Mouse (Mus musculus) limb, embryonic 15.5 days (tissue): ENCODE results near the gene Mgme1. TPM values are rescaled to one million over a fixed set of nuclear protein-coding genes. Genes with fewer than 3 reads are reported as not detected.

Experiments
- ATAC-seq: fragments of 200-750 bp; cut with Nextera tagmentation; 2 replicates; pipeline ENCODE4 v1.8.0; 2017; ENCODE audit warnings: low read depth, moderate TSS enrichment; ENCODE audit not compliant: insufficient number of reproducible peaks, low FRiP score, low TSS enrichment
- H3K27ac ChIP-seq: fragments of 300-500 bp; sonication (generic); 2 replicates; pipeline ENCODE4 v1.5.1; 2015; ENCODE audit warnings: moderate library complexity, mild to moderate bottlenecking, inconsistent platforms
- H3K27me3 ChIP-seq: fragments of 300-500 bp; sonication (generic); 2 replicates; pipeline ENCODE4 v1.6.1; 2015; ENCODE audit warnings: inconsistent platforms
- H3K36me3 ChIP-seq: fragments of 300-500 bp; sonication (generic); 2 replicates; pipeline ENCODE4 v1.6.1; 2015; ENCODE audit warnings: inconsistent platforms
- H3K4me1 ChIP-seq: fragments of 300-500 bp; sonication (generic); 2 replicates; pipeline ENCODE4 v1.6.1; 2015; ENCODE audit warnings: inconsistent platforms
- H3K4me2 ChIP-seq: fragments of 300-500 bp; sonication (generic); 2 replicates; pipeline ENCODE4 v1.6.1; 2015; ENCODE audit warnings: mild to moderate bottlenecking, inconsistent platforms
- H3K4me3 ChIP-seq: fragments of 300-500 bp; sonication (generic); 2 replicates; pipeline ENCODE4 v1.5.1; 2015; ENCODE audit warnings: mild to moderate bottlenecking, inconsistent platforms
- H3K9ac ChIP-seq: fragments of 300-500 bp; sonication (generic); 2 replicates; pipeline ENCODE4 v1.6.1; 2015; ENCODE audit warnings: inconsistent platforms
- H3K9me3 ChIP-seq: fragments of 300-500 bp; sonication (generic); 2 replicates; pipeline ENCODE4 v1.6.1; 2016; ENCODE audit warnings: inconsistent platforms
- WGBS: fragments of 180-500 bp; shearing (Covaris S2); methylation state at CpG from one replicate; pipeline ENCODE4 v1.1.7; 2015; 5-methylcytosine and 5-hydroxymethylcytosine counted together
- polyA plus RNA-seq: library from polyadenylated mRNA; unstranded; fragments of >200 nt; fragmentation: Nextera tagmentation; extraction: Ambion mirVana; gene quantifications from 2 replicates; pipeline ENCODE4 v1.2.1, GENCODE M21; 2015

The Mgme1 gene
- polyA plus RNA-seq, 1 experiment from 2014 or later = 18.7 TPM

- ATAC-seq = no peak
- H3K4me1 ChIP-seq = peaks cover 34% of the 10 kb centered on the region
Observed at GRCm38 (mm10) chr2:144267004-144267730, 3.3 kb upstream of the Mgme1 start.

DNA sequence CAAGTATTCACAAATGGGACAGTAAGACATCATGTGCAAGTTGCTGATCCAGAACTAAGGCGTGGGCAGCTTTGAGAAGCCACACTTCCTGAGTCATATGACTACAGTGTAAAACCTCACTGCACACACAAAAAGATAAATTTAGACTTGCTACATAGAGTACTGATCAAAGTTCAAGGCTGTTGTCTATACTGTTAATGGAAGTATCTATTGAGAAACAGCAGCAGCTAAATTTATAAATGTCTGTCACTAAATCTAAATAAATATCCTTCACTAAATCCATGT, 2.8 kb upstream of the Mgme1 start:
- H3K9ac ChIP-seq = no peak overlapping the region
- no peaks in the 10 kb centered on the region for H3K27me3 ChIP-seq
- no peaks in the 10 kb centered on the region for H3K9me3 ChIP-seq
- WGBS = 43% methylated on average over 1 of the region's 1 CpGs
- peaks cover 34% of the 10 kb centered on the region for H3K4me1 ChIP-seq
- H3K4me2 ChIP-seq = peak overlapping the region; percentile 79
- H3K4me3 ChIP-seq = peak overlapping the region; percentile 86; the same call in 1 of the 2 replicates
- no peak overlapping the region for H3K27ac ChIP-seq
- ATAC-seq = no peak
- 0 out of 2 replicates have a peak, but pooled peaks cover 2% of the 10 kb centered on the region for H3K36me3 ChIP-seq

More at GRCm38 (mm10) chr2:144267004-144267730, 3.3 kb upstream of the Mgme1 start:
- WGBS = 59% methylated on average over 5 of the region's 5 CpGs
- Histone ChIP-seq H3K9me3 (no peaks in the 10 kb centered on the region), H3K4me3 (peak overlapping the region; percentile 86; the same call in 1 of the 2 replicates), H3K27ac (no peak overlapping the region), H3K27me3 (no peaks in the 10 kb centered on the region), H3K4me2 (peak overlapping the region; percentile 14; the same call in 1 of the 2 replicates), H3K36me3 (0 out of 2 replicates have a peak, but pooled peaks cover under 1% of the 10 kb centered on the region), H3K9ac (no peak overlapping the region)

DNA sequence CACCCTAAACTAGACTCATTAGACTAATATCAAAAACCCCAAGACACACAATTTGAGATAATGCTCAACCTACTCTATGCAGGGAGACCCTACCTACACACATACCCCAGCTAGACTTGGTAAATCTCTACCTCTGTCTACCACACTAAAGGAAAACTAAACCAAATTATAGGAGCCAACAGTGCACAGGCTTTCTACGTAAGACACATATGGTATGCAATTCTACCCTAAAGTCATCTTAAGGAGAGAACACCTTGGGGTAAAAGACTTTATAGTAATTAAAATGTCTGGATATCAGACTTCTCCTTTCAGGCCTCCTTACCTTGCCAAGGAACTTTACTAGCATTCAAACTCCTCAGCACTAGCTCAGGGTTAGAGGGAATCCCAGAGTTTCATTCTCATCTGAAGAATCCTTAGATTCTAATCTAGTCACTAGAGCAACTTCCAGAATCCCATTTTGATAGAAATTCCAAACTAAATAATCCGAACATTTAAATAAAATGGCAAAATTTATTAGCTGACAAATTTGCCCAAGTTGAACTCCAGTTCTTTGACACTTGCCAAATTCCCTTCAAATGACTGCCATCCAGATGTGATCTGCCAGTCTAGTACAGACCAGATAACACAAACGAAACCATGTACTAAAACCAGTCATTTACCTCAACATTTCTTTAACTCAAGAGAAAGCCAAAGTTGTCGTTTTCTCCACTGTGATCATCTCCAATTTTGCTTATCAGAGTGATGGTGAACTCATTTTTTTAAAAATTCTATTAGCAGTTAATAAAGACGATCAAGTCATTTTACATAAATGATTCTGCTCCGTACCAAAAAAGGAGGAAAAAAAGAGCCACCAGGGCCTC, 1.8 kb upstream of the Mgme1 start:
- no peaks in the 10 kb centered on the region for H3K27me3 ChIP-seq
- H3K27ac ChIP-seq = no peak overlapping the region
- H3K4me2 ChIP-seq = peak overlapping the region; percentile 79
- 0 out of 2 replicates have a peak, but pooled peaks cover 2% of the 10 kb centered on the region for H3K36me3 ChIP-seq
- H3K9me3 ChIP-seq = no peaks in the 10 kb centered on the region
- WGBS = 8% methylated on average over 6 of the region's 6 CpGs
- no peak for ATAC-seq
- peaks cover 31% of the 10 kb centered on the region for H3K4me1 ChIP-seq
- H3K9ac ChIP-seq = peak overlapping the region; percentile 95
- H3K4me3 ChIP-seq = peak overlapping the region; percentile 86

DNA sequence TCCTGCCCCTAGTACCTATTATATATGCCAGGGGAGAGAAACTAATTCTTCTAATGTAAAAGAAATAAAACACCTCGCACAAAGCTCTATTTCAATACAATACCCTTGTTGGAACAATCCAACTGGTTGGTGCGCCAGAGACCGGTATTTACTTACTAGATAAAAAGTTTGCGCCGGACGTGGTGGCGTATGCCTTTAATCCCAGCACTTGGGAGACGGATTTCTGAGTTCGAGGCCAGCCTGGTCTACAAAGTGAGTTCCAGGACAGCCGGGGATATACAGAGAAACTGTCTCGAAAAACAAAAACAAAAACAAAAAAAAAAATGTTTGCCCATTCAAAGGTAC, 1.2 kb upstream of the Mgme1 start:
- Histone ChIP-seq H3K27me3 (no peaks in the 10 kb centered on the region), H3K27ac (no peak overlapping the region), H3K4me3 (peak overlapping the region; percentile 86), H3K9ac (peak overlapping the region; percentile 95), H3K36me3 (0 out of 2 replicates have a peak, but pooled peaks cover 2% of the 10 kb centered on the region), H3K4me2 (peak overlapping the region; percentile 79), H3K9me3 (no peaks in the 10 kb centered on the region), H3K4me1 (peaks cover 35% of the 10 kb centered on the region)
- under 1% methylated on average over 11 of the region's 11 CpGs for WGBS
- ATAC-seq = no peak

DNA sequence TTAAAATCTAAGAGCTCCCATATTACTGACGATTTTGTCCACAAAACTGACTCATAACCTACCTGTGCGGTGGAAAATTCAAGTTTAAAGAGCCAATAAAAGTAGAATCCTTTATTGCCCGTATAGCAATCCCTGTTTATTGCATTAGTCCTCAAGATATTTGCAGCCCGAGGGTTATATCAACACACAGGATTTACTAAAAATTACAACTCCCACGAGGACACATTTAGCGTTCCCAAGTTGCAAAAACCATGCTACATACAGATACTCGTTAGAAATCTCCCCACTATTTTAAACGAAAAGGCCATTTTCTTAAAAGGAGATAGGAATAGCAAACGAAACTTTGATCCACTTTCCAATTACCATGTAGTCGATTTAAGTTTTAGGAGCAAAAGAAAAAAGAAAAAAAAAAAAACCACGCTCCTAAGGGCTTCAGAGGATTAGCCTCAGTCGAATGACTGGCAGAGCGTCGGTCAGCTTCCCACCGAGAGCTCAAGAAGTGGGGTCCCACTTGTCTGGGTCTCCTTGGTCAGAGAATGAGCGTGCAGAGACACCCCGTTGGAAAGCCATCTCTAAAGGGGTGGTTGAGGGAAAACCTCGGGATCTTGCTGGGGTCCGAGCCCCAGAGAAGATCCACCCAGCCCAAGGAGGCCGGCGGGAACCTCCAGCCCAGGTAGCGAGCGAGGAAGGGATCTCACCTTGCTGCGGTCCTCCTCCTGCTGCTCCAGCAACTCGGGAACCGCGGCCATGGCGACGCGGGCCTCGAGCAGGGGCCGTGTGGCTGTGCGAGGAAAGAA, 586 bp upstream of the Mgme1 start:
- Histone ChIP-seq H3K4me3 (peak overlapping the region; percentile 86), H3K4me1 (peaks cover 38% of the 10 kb centered on the region), H3K27me3 (no peaks in the 10 kb centered on the region), H3K9ac (peak overlapping the region; percentile 95), H3K36me3 (0 out of 2 replicates have a peak, but pooled peaks cover 2% of the 10 kb centered on the region), H3K9me3 (no peaks in the 10 kb centered on the region), H3K4me2 (peak overlapping the region; percentile 79), H3K27ac (peak overlapping the region; percentile 98)
- ATAC-seq = peak; percentile 8; the same call in 1 of the 2 replicates
- under 1% methylated on average over 32 of the region's 33 CpGs for WGBS

GRCm38 (mm10) chr2:144272088-144272487, 1.6 kb downstream of the Mgme1 start:
- ATAC-seq = no peak
- no peak overlapping the region for H3K4me2 ChIP-seq
- H3K9ac ChIP-seq = no peak overlapping the region
- H3K36me3 ChIP-seq = peaks cover 11% of the 10 kb centered on the region
- 89% methylated on average over 12 of the region's 12 CpGs for WGBS
- no peaks in the 10 kb centered on the region for H3K9me3 ChIP-seq
- peaks cover 30% of the 10 kb centered on the region for H3K4me1 ChIP-seq
- no peaks in the 10 kb centered on the region for H3K27me3 ChIP-seq
- no peak overlapping the region for H3K4me3 ChIP-seq
- no peak overlapping the region for H3K27ac ChIP-seq

DNA sequence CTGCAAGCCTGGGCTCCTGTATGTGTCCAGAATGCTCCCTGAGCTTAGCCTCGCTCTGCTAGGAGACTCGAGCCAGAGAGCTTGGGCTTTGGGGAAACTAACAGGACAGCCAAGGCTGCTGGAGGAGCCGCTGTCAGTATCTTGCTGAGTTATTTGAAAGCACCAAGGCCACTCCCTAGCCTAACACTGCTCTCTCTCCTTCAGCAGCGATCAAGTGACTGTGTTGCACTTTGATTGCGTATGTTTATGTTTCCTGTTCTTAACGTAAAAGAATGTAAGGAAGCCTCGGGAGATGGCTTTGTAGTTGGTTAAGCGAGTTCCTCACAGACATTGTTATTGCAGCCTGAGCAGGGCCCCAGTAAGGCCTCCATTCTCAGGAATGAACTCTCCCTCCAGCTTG, 4.3 kb downstream of the Mgme1 start:
- Histone ChIP-seq H3K9ac (no peak overlapping the region), H3K4me2 (no peak overlapping the region), H3K4me1 (peaks cover 16% of the 10 kb centered on the region), H3K27me3 (no peaks in the 10 kb centered on the region), H3K36me3 (peaks cover 25% of the 10 kb centered on the region), H3K9me3 (no peaks in the 10 kb centered on the region), H3K27ac (peak overlapping the region; percentile 29; the same call in 1 of the 2 replicates), H3K4me3 (no peak overlapping the region)
- ATAC-seq = no peak
- WGBS = 25% methylated on average over 8 of the region's 8 CpGs

DNA sequence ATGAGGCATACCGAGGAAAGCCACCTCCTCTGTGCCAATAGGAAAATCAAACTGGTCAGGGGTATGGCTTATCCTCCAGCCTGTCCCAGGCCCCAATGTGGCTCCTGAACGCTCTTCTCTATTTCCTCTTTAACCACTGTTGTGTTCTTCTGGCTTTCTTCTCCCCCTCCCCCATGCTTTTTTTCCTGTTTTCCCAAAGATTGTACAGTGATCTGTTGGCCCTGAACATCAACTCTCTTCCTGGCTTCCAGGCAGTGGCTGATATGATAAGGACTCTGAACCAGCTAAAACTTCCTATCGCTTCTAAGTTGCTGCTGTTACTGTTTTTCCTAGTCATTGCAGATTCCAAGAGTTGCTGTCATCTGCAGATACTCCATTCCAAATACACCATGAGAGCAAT, 6.4 kb downstream of the Mgme1 start:
- no peak overlapping the region for H3K27ac ChIP-seq
- no peak overlapping the region for H3K9ac ChIP-seq
- no peak for ATAC-seq
- 86% methylated on average over 3 of the region's 3 CpGs for WGBS
- H3K4me2 ChIP-seq = no peak overlapping the region
- peaks cover 35% of the 10 kb centered on the region for H3K36me3 ChIP-seq
- H3K4me3 ChIP-seq = no peak overlapping the region
- no peaks in the 10 kb centered on the region for H3K9me3 ChIP-seq
- peaks cover 11% of the 10 kb centered on the region for H3K4me1 ChIP-seq
- no peaks in the 10 kb centered on the region for H3K27me3 ChIP-seq

- Histone ChIP-seq H3K27me3 (no peaks in the 10 kb centered on the region), H3K36me3 (peaks cover 32% of the 10 kb centered on the region), H3K4me3 (no peak overlapping the region), H3K9ac (no peak overlapping the region), H3K4me2 (no peak overlapping the region), H3K9me3 (no peaks in the 10 kb centered on the region), H3K27ac (no peak overlapping the region), H3K4me1 (peaks cover 3% of the 10 kb centered on the region; the same call in 1 of the 2 replicates)
- ATAC-seq = no peak
- 58% methylated on average over 5 of the region's 5 CpGs for WGBS
Observed at GRCm38 (mm10) chr2:144279742-144280141, 9.3 kb downstream of the Mgme1 start.

DNA sequence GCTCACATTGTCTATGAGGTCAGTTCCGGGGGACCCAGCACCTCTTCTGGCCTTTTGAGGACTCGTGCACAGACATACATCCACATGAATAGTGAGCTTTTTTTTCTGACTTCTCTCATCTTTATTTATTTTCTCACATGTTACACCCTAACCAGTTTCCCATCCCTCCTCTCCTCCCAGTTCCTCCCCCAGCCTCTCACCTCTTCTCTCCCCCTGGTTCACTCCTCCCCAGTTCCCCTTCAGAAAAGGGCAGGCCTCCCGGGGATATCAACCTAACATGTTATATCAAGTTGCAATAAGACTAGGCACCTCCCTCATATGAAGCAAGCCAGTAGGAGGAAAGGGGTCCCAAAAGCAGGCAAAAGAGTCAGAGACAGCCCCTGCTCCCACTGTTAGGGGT, 10.1 kb downstream of the Mgme1 start:
- no peak overlapping the region for H3K4me3 ChIP-seq
- WGBS = 77% methylated on average over 3 of the region's 3 CpGs
- no peak for ATAC-seq
- no peak overlapping the region for H3K4me2 ChIP-seq
- no peaks in the 10 kb centered on the region for H3K4me1 ChIP-seq
- H3K27me3 ChIP-seq = no peaks in the 10 kb centered on the region
- H3K36me3 ChIP-seq = peaks cover 32% of the 10 kb centered on the region
- H3K9me3 ChIP-seq = no peaks in the 10 kb centered on the region
- no peak overlapping the region for H3K9ac ChIP-seq
- no peak overlapping the region for H3K27ac ChIP-seq

GRCm38 (mm10) chr2:144281417-144281816, 11.0 kb downstream of the Mgme1 start:
- no peak overlapping the region for H3K9ac ChIP-seq
- H3K4me2 ChIP-seq = no peak overlapping the region
- H3K9me3 ChIP-seq = no peaks in the 10 kb centered on the region
- H3K27me3 ChIP-seq = no peaks in the 10 kb centered on the region
- H3K36me3 ChIP-seq = peaks cover 29% of the 10 kb centered on the region
- H3K4me3 ChIP-seq = no peak overlapping the region
- no peak for ATAC-seq
- no peak overlapping the region for H3K27ac ChIP-seq
- 51% methylated on average over 3 of the region's 3 CpGs for WGBS
- no peaks in the 10 kb centered on the region for H3K4me1 ChIP-seq
